Mouse (Mus musculus) kidney, adult 8-10 months (tissue): ENCODE measurements around the gene Mpdu1.
"Not testable (repeated sequence)": the region's sequence is repeated elsewhere in the genome, so short reads cannot be mapped to it uniquely, and the experiment has no call there.

Source experiments
- DNase-seq, 2 experiments: peaks; one replicate each; pipeline ENCODE4 v3.0.0; 2022

Gene Mpdu1

GRCm38 (mm10) chr11:69617805-69618204 is 44.6 kb downstream of the Mpdu1 start, which contains the start of gene Shbg:
Gene Shbg, minus strand, starts transcription at chr11:69617905.
- DNase-seq, result no peak

- DNase-seq, result no peak
Observed at GRCm38 (mm10) chr11:69616781-69617180, 45.7 kb downstream of the Mpdu1 start.

- not testable (repeated sequence) for DNase-seq
Observed at GRCm38 (mm10) chr11:69614257-69614588, 48.2 kb downstream of the Mpdu1 start.

- DNase-seq, result peak; percentile 81 to 93
Observed at GRCm38 (mm10) chr11:69613553-69614256, 48.7 kb downstream of the Mpdu1 start.

- DNase-seq, result no peak
Observed at GRCm38 (mm10) chr11:69610899-69611298, 51.5 kb downstream of the Mpdu1 start.

- no peak for DNase-seq
Observed at GRCm38 (mm10) chr11:69609416-69609815, 53.0 kb downstream of the Mpdu1 start.

GRCm38 (mm10) chr11:69608525-69608924 is 53.9 kb downstream of the Mpdu1 start:
- DNase-seq, result no peak

GRCm38 (mm10) chr11:69606832-69607231 is 55.6 kb downstream of the Mpdu1 start:
- no peak for DNase-seq
